Mouse (Mus musculus): ENCODE measurements around the gene Tmem120a. TPM values are rescaled to one million over a fixed set of nuclear protein-coding genes. Genes with fewer than 3 reads are reported as not detected.

Tmem120a gene
- polyA plus RNA-seq, 1 experiment from 2014 or later: 127 TPM

DNA sequence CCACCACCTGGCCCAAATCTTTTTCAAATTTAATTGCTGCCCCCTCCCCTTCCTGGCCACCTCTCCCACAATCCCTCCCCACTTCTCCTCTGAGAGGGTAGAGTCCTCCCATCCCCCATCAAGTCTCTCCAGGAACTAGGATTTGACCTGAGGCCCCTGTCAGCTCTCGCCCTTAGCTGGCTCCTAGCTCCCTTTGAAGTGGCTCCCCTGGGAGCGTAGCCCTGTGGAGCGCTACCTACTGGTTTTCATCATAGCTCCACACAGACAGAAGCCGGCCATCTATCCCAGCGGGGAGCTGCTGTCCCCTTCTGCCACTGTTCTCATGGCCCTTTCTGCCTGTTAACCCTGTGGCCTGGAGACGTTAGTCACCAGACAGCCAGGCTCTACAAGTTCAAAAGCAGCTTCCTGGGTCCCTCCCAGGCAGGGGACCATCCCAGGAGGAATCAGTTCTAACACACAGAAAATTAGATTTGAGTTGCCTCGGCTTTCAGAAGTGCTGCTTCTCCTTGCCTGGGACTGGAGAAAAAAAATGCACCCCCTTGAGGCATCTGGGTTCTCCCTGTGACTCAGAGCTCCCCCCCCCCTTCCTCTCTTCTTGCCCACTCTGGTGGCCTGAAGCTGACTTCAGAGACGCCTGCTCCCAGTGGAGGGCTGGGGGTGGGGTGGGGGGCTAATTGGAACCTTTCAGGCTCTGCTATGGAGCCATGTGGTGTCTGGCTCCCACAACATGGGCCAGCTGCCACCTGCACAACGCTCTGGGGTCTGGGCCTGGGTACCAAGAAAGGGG, 19.5 kb downstream of the Tmem120a start:
- Histone ChIP-seq H3K4me3 (ENCODE audit: low read depth, low read length) (no peak overlapping the region), H3K4me2 (replicated peaks; ENCODE audit: low read depth) (no peak overlapping the region; the same call in 1 of the 2 replicates), H3K36me3 (ENCODE audit: control insufficient read depth, insufficient read depth) (peaks cover 21% of the 10 kb centered on the region), H3K27ac (ENCODE audit: low read depth, low read length) (peak overlapping the region; percentile 46; the same call in 1 of the 2 replicates), H3K27me3 (replicated peaks; ENCODE audit: control insufficient read depth, insufficient read depth, low read length) (no peaks in the 10 kb centered on the region), H3K4me1 (replicated peaks; ENCODE audit: control insufficient read depth, insufficient read depth, low read length) (peaks cover 15% of the 10 kb centered on the region), H3K9me3 (ENCODE audit: control insufficient read depth) (no peaks in the 10 kb centered on the region), H3K9ac (ENCODE audit: low read depth, low read length) (no peak overlapping the region)
- WGBS: 45% methylated on average over 9 of the region's 9 CpGs
- ATAC-seq: no peak
- no peak for TF ChIP-seq CTCF (IDR thresholded peaks at IDR 0.05; ENCODE audit: low read depth)

DNA sequence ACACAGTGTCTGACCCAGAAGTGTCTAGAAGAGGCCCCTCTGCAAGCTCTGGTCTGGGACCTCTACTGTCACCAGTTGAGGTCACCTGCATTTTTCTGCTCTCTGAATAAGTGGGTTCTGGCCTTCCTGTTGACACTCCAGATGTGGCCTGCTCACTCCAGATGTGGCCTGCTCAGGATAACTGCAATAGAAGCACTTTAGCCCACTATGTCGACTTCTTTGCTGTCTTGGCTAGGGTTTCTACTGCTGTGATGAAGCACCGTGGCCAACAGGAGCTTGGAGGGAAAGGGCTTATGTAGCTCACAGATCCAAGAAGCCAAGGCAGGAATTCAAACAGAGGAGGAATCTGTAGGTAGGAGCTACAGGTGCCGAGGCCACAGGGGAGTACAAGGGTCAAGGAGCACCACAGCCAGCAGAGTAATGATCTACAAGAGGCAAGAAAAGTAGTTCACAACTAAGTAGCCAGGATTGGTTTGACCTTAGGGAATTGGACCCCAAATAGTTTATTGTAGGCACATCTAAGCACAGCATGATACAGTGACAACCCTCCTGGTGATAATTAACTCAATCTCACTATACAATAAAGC, 21.0 kb downstream of the Tmem120a start:
- peaks cover 15% of the 10 kb centered on the region for H3K4me1 ChIP-seq (replicated peaks; ENCODE audit: control insufficient read depth, insufficient read depth, low read length)
- WGBS: 41% methylated on average over 3 of the region's 3 CpGs
- H3K9ac ChIP-seq (ENCODE audit: low read depth, low read length): no peak overlapping the region
- H3K4me3 ChIP-seq (ENCODE audit: low read depth, low read length): no peak overlapping the region
- TF ChIP-seq CTCF (IDR thresholded peaks at IDR 0.05; ENCODE audit: low read depth): no peak
- H3K9me3 ChIP-seq (ENCODE audit: control insufficient read depth): no peaks in the 10 kb centered on the region
- ATAC-seq: no peak
- H3K27me3 ChIP-seq (replicated peaks; ENCODE audit: control insufficient read depth, insufficient read depth, low read length): no peaks in the 10 kb centered on the region
- peaks cover 14% of the 10 kb centered on the region; the same call in 1 of the 2 replicates for H3K36me3 ChIP-seq (ENCODE audit: control insufficient read depth, insufficient read depth)
- H3K4me2 ChIP-seq (replicated peaks; ENCODE audit: low read depth): no peak overlapping the region
- H3K27ac ChIP-seq (ENCODE audit: low read depth, low read length): peak overlapping the region; percentile 57

DNA sequence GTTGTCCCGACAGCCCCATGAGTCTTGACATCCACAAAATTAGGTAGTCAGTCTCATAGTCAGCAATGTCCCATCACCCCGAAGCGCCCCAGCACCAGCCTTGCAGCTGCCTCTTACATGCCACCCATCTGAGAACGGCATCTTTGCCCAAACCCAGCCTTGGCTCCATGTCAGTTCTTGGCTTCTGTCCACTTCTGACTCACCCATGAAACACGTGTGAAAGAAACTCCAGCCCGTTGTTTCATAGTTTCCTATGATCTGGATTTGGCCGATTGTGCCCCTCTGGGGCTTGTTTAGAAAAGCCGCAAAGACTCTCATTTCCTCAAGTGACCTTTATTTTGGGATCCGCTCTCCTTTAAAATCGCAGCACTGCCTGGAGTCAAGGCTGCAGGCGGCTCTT, 22.1 kb downstream of the Tmem120a start:
- no peak overlapping the region for H3K4me2 ChIP-seq (replicated peaks; ENCODE audit: low read depth)
- H3K36me3 ChIP-seq (ENCODE audit: control insufficient read depth, insufficient read depth): peaks cover 16% of the 10 kb centered on the region
- no peak for TF ChIP-seq CTCF (IDR thresholded peaks at IDR 0.05; ENCODE audit: low read depth)
- H3K4me1 ChIP-seq (replicated peaks; ENCODE audit: control insufficient read depth, insufficient read depth, low read length): peaks cover 14% of the 10 kb centered on the region
- H3K27ac ChIP-seq (ENCODE audit: low read depth, low read length): no peak overlapping the region
- H3K27me3 ChIP-seq (replicated peaks; ENCODE audit: control insufficient read depth, insufficient read depth, low read length): no peaks in the 10 kb centered on the region
- no peaks in the 10 kb centered on the region for H3K9me3 ChIP-seq (ENCODE audit: control insufficient read depth)
- WGBS: 67% methylated on average over 11 of the region's 11 CpGs
- no peak for ATAC-seq
- no peak overlapping the region for H3K9ac ChIP-seq (ENCODE audit: low read depth, low read length)
- H3K4me3 ChIP-seq (ENCODE audit: low read depth, low read length): no peak overlapping the region

GRCm38 (mm10) chr5:135721076-135721475, 23.2 kb downstream of the Tmem120a start:
- no peak for TF ChIP-seq CTCF (IDR thresholded peaks at IDR 0.05; ENCODE audit: low read depth)
- WGBS: 98% methylated on average over 8 of the region's 8 CpGs
- no peak for ATAC-seq

DNA sequence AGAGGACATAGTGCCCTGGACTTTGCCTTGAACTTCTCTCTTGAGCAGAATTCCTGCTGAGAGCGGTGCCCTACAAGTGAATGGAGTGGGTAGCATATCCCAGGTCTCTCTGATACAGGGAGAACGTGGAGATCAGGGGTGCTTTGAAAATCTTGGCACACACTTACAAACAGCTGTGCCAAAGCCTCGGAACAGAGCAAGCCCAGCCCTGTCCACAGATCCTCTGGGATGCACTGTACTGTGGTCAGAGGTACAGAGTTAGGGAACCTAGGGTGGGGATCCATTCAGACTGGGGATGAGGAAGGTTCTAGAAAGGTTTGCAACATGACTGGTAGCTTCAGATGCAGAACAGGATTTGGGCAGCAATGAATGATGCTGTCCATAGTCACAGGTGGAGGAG, 24.1 kb downstream of the Tmem120a start:
- Histone ChIP-seq H3K4me1 (replicated peaks; ENCODE audit: control insufficient read depth, insufficient read depth, low read length) (0 out of 2 replicates have a peak, but pooled peaks cover 9% of the 10 kb centered on the region), H3K9me3 (ENCODE audit: control insufficient read depth) (no peaks in the 10 kb centered on the region), H3K27ac (ENCODE audit: low read depth, low read length) (no peak overlapping the region), H3K4me3 (ENCODE audit: low read depth, low read length) (no peak overlapping the region), H3K36me3 (ENCODE audit: control insufficient read depth, insufficient read depth) (peaks cover 30% of the 10 kb centered on the region), H3K27me3 (replicated peaks; ENCODE audit: control insufficient read depth, insufficient read depth, low read length) (no peaks in the 10 kb centered on the region), H3K4me2 (replicated peaks; ENCODE audit: low read depth) (no peak overlapping the region), H3K9ac (ENCODE audit: low read depth, low read length) (no peak overlapping the region)
- ATAC-seq: no peak
- 65% methylated on average over 3 of the region's 3 CpGs for WGBS
- TF ChIP-seq CTCF (IDR thresholded peaks at IDR 0.05; ENCODE audit: low read depth): no peak

More at GRCm38 (mm10) chr5:135721076-135721475, 23.2 kb downstream of the Tmem120a start:
- peaks cover 25% of the 10 kb centered on the region for H3K36me3 ChIP-seq (ENCODE audit: control insufficient read depth, insufficient read depth)
- no peak overlapping the region for H3K9ac ChIP-seq (ENCODE audit: low read depth, low read length)
- no peak overlapping the region for H3K27ac ChIP-seq (ENCODE audit: low read depth, low read length)
- H3K9me3 ChIP-seq (ENCODE audit: control insufficient read depth): no peaks in the 10 kb centered on the region
- H3K4me2 ChIP-seq (replicated peaks; ENCODE audit: low read depth): no peak overlapping the region
- peaks cover 11% of the 10 kb centered on the region; the same call in 1 of the 2 replicates for H3K4me1 ChIP-seq (replicated peaks; ENCODE audit: control insufficient read depth, insufficient read depth, low read length)
- H3K4me3 ChIP-seq (ENCODE audit: low read depth, low read length): no peak overlapping the region
- H3K27me3 ChIP-seq (replicated peaks; ENCODE audit: control insufficient read depth, insufficient read depth, low read length): no peaks in the 10 kb centered on the region

DNA sequence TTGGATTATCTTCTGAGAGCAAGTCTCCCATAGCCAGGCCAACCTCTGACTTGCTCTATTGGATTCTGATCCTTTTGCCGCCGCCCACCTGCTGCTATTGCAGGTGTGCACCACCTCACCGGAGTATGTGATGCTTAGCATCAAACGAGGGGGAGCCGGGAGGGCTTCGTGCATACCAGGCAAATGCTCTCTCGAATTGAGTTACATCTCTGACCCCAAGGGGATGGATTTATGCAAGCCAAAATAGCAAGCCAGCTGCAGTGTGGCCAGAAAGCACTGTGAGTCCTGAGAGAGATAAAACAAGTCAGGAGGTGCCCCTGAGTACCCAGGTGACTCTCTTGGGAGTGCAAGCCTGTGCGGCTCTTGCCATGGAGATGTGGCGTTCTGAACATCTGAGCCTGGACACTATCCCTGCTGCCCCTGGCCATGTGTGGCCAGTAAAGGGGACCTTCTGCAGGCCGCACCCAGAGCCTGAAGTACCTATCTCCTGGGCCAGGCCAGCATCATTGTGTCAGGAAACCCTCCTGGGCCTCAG, 24.6 kb downstream of the Tmem120a start:
- no peak for TF ChIP-seq CTCF (IDR thresholded peaks at IDR 0.05; ENCODE audit: low read depth)
- WGBS: 82% methylated on average over 10 of the region's 10 CpGs
- no peaks in the 10 kb centered on the region for H3K27me3 ChIP-seq (replicated peaks; ENCODE audit: control insufficient read depth, insufficient read depth, low read length)
- 0 out of 2 replicates have a peak, but pooled peaks cover 6% of the 10 kb centered on the region for H3K4me1 ChIP-seq (replicated peaks; ENCODE audit: control insufficient read depth, insufficient read depth, low read length)
- no peak overlapping the region for H3K4me2 ChIP-seq (replicated peaks; ENCODE audit: low read depth)
- H3K9me3 ChIP-seq (ENCODE audit: control insufficient read depth): no peaks in the 10 kb centered on the region
- 0 out of 2 replicates have a peak overlapping the region, but pooled peaks have one; percentile 15 for H3K27ac ChIP-seq (ENCODE audit: low read depth, low read length)
- no peak overlapping the region for H3K9ac ChIP-seq (ENCODE audit: low read depth, low read length)
- no peak for ATAC-seq
- H3K36me3 ChIP-seq (ENCODE audit: control insufficient read depth, insufficient read depth): peaks cover 30% of the 10 kb centered on the region
- H3K4me3 ChIP-seq (ENCODE audit: low read depth, low read length): no peak overlapping the region

All from intestine, postnatal 0 days (tissue).